Mouse (Mus musculus) large intestine, adult 2 months (tissue): ENCODE measurements around the gene Tle1. TPM values are rescaled to one million over a fixed set of nuclear protein-coding genes. Genes with fewer than 3 reads are reported as not detected.

ENCODE experiments used
- DNase-seq: peaks from one replicate; pipeline ENCODE4 v3.0.0-alpha.2; 2012; ENCODE audit warnings: low read depth, low spot score
- WGBS: fragments of 180-500 bp; shearing (Covaris S2); methylation state at CpG from one replicate; pipeline ENCODE4 v1.1.7; 2018; 5-methylcytosine and 5-hydroxymethylcytosine counted together
- polyA plus RNA-seq: library from polyadenylated mRNA; depleted of rRNA; stranded (reverse); fragments of >200 nt; gene quantifications from 2 replicates; pipeline ENCODE4 v1.2.3, GENCODE M21; 2012

Gene Tle1
- polyA plus RNA-seq, 1 experiment: 20.9 TPM

DNA sequence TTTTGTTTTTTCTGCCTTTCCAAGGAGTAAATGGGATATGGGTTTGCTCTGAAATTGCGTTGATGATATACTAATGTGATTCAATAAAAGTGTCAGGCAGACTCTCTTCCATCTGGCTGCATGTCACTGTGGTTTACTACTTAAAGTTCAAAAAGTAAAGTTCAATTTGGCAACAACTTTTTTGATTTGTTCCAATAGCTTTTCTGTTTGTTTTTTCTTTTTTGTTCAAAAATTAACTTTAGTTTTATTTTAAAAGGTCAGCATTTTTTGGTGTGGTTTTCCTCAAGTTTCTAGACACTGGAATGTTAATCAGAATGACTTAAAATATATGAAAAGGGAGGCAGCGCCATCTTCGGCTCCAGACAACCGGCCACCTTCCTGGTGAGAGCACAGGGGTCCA, 112.9 kb downstream of the Tle1 start:
- DNase-seq: no peak
- WGBS: 93% methylated on average over 4 of the region's 4 CpGs

DNA sequence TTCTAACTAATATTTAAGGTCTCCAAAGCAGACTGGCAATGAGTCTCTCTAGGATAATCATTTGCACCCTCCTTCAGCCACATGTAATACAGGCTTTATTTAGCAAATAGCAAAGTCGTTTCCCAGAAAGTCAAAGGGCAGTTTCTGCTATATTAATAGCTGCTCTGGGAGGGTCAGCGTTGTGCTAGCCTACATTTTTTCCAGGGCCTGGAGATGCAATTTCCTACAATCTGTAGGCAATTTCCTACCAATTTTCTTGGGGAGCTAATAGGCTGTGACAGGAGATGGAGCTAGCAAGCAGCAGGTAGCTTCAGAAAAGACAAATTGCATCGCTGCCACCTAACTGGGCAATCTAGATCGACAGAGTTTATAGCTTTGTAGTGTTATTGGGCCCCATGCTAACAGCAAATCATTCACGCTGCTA, 131.6 kb downstream of the Tle1 start:
- no peak for DNase-seq

GRCm38 (mm10) chr4:72067937-72068336, 132.8 kb downstream of the Tle1 start:
- DNase-seq: no peak
- WGBS: 64% methylated on average over 3 of the region's 3 CpGs

More for the DNA sequence above, 131.6 kb downstream of the Tle1 start:
- WGBS: 19% methylated on average over 5 of the region's 5 CpGs
